Mouse (Mus musculus) frontal cortex, postnatal 10 days (tissue): ENCODE data around the gene Tekt2.

Source experiments
- DNase-seq, 2 experiments: peaks; one replicate each; pipeline ENCODE4 v3.0.0; 2022; ENCODE audit warnings: low spot score in 2 of 2, mixed read lengths in 1 of 2

The Tekt2 gene

GRCm38 (mm10) chr4:126309211-126309921 lies 16.1 kb downstream of the Tekt2 start:
- DNase-seq, result no peak

GRCm38 (mm10) chr4:126306827-126307226 lies 18.7 kb downstream of the Tekt2 start:
- DNase-seq, result no peak

- no peak for DNase-seq
Observed at GRCm38 (mm10) chr4:126306058-126306457, 19.4 kb downstream of the Tekt2 start.

- no peak for DNase-seq
Observed at GRCm38 (mm10) chr4:126305428-126305827, 20.1 kb downstream of the Tekt2 start.

GRCm38 (mm10) chr4:126303877-126304276 lies 21.6 kb downstream of the Tekt2 start:
- no peak for DNase-seq

GRCm38 (mm10) chr4:126301584-126302309 lies 23.7 kb downstream of the Tekt2 start:
- no peak for DNase-seq

GRCm38 (mm10) chr4:126300916-126301583 lies 24.4 kb downstream of the Tekt2 start:
- no peak for DNase-seq

GRCm38 (mm10) chr4:126296617-126297101 lies 28.8 kb downstream of the Tekt2 start:
- DNase-seq, result no peak

- no peak for DNase-seq
Observed at GRCm38 (mm10) chr4:126295937-126296336, 29.6 kb downstream of the Tekt2 start.

GRCm38 (mm10) chr4:126295152-126295551 lies 30.3 kb downstream of the Tekt2 start:
- no peak for DNase-seq

- no peak for DNase-seq
Observed at GRCm38 (mm10) chr4:126291196-126291595, 34.3 kb downstream of the Tekt2 start.

GRCm38 (mm10) chr4:126290314-126290713 lies 35.2 kb downstream of the Tekt2 start:
- DNase-seq, result no peak

- no peak for DNase-seq
Observed at GRCm38 (mm10) chr4:126288085-126288666, 37.3 kb downstream of the Tekt2 start.

GRCm38 (mm10) chr4:126287302-126287995 lies 38.0 kb downstream of the Tekt2 start:
- DNase-seq, result no peak

- DNase-seq, result no peak
Observed at GRCm38 (mm10) chr4:126286492-126286891, 39.0 kb downstream of the Tekt2 start, which contains the start of gene Col8a2. Gene Col8a2 (plus strand): TSS chr4:126286793.

GRCm38 (mm10) chr4:126283582-126283981 lies 41.9 kb downstream of the Tekt2 start:
- DNase-seq, result no peak

- no peak for DNase-seq
Observed at GRCm38 (mm10) chr4:126281706-126282105, 43.8 kb downstream of the Tekt2 start.

- DNase-seq, result no peak
Observed at GRCm38 (mm10) chr4:126278961-126279360, 46.5 kb downstream of the Tekt2 start.

GRCm38 (mm10) chr4:126278565-126278915 lies 46.9 kb downstream of the Tekt2 start:
- no peak for DNase-seq

- peak in 1 of 2 experiments; percentile 38 for DNase-seq
Observed at GRCm38 (mm10) chr4:126277906-126278564, 47.5 kb downstream of the Tekt2 start.

GRCm38 (mm10) chr4:126275681-126276131 lies 49.8 kb downstream of the Tekt2 start:
- no peak for DNase-seq
